Mouse (Mus musculus): ENCODE measurements at regions not wholly inside any gene's neighbourhood (a gene's known extent, or its start where the extent isn't known, plus 50 kb on each side); places are given as distances from the start of the nearest gene placed in this dataset.
A peak's percentile ranks its signal among the peaks of the same experiment; 100 is the strongest.

DNA sequence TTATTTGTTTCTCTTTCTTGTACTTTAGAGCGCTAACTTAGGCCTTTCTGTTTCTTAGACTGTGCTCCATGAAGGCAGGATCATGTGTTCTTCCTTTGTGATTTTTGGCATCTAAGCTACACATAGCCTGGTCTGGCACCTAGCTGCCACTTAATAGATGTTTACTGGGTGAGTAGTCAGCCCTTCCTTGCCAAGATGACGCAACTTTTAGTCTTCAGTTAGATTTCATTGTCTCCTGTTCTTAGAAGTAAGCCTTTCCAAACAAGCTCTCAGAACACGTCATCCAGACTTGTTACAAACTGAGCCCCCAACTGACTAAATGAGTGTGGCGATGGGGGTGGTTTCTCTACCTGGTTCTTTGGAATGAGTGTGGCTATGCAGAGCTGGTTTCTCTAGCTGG, 85.4 kb upstream of the Rapgef5 start:
- Histone ChIP-seq H3K9me3 (ENCODE audit: low read depth, low read length) (no peaks in the 10 kb centered on the region), H3K36me3 (ENCODE audit: insufficient read depth) (no peaks in the 10 kb centered on the region), H3K4me3 (ENCODE audit: low read depth, low read length) (no peak overlapping the region), H3K4me1 (ENCODE audit: insufficient read depth) (no peaks in the 10 kb centered on the region), H3K27me3 (ENCODE audit: insufficient read depth, low read length) (no peaks in the 10 kb centered on the region), H3K27ac (ENCODE audit: low read depth) (no peak overlapping the region), H3K4me2 (no peak overlapping the region), H3K9ac (no peak overlapping the region)
- no peak for TF ChIP-seq CTCF (IDR thresholded peaks at IDR 0.05; ENCODE audit: low read depth)
- no peak for ATAC-seq (ENCODE audit: insufficient read depth)
- 75% methylated on average over 4 of the region's 4 CpGs for WGBS
- no peak for DNase-seq

DNA sequence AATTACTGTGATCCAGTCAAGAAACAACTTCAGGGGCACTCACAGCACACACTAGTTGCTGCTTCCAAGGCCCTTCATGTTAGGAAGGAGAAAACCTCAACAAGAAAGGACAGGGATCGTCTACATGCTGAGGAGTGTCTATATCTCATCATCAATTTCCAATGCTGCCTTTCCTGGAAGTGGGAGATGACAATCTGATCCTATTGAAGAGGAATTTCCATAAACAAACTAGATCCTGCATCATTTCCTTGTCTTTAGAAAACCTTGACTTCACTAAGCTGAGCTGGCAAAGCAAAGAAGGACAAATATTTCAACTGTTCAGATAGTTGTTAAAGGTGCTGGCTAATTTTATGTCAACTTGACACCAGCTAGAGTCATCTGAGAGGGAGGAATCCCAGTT, 83.5 kb upstream of the Rapgef5 start:
- H3K27ac ChIP-seq (ENCODE audit: low read depth), result no peak overlapping the region
- H3K9ac ChIP-seq, result no peak overlapping the region
- no peaks in the 10 kb centered on the region for H3K9me3 ChIP-seq (ENCODE audit: low read depth, low read length)
- H3K4me2 ChIP-seq, result no peak overlapping the region
- H3K27me3 ChIP-seq (ENCODE audit: insufficient read depth, low read length), result no peaks in the 10 kb centered on the region
- no peak for DNase-seq
- no peak overlapping the region for H3K4me3 ChIP-seq (ENCODE audit: low read depth, low read length)
- H3K36me3 ChIP-seq (ENCODE audit: insufficient read depth), result no peaks in the 10 kb centered on the region
- no peaks in the 10 kb centered on the region for H3K4me1 ChIP-seq (ENCODE audit: insufficient read depth)
- no peak for ATAC-seq (ENCODE audit: insufficient read depth)
- WGBS, result 67% methylated on average over 1 of the region's 1 CpGs
- TF ChIP-seq CTCF (IDR thresholded peaks at IDR 0.05; ENCODE audit: low read depth), result no peak

DNA sequence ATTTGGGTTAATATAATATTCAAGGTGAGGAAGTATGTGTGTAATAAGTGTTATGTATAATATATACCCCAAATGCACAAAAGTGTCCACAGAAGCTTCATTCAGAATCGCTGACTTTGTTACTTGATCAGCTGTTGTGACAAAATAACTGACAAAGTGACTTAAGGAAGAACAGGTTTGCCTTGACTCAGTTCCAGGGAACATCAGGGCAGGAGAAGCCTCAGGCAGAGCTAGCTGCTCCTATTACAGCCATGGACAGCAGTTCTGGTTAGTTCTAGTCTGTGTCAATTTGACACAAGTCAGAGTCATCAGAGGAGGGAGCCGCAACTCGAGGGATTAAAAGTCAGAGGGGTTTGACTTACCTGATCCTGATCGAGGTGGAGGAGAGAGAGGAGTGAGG, 79.3 kb upstream of the Rapgef5 start:
- H3K9ac ChIP-seq, result no peak overlapping the region
- H3K4me2 ChIP-seq, result no peak overlapping the region
- no peaks in the 10 kb centered on the region for H3K27me3 ChIP-seq (ENCODE audit: insufficient read depth, low read length)
- no peaks in the 10 kb centered on the region for H3K4me1 ChIP-seq (ENCODE audit: insufficient read depth)
- WGBS, result 69% methylated on average over 4 of the region's 4 CpGs
- no peak for DNase-seq
- H3K36me3 ChIP-seq (ENCODE audit: insufficient read depth), result no peaks in the 10 kb centered on the region
- H3K9me3 ChIP-seq (ENCODE audit: low read depth, low read length), result no peaks in the 10 kb centered on the region
- TF ChIP-seq CTCF (IDR thresholded peaks at IDR 0.05; ENCODE audit: low read depth), result no peak
- ATAC-seq (ENCODE audit: insufficient read depth), result no peak
- H3K27ac ChIP-seq (ENCODE audit: low read depth), result no peak overlapping the region
- H3K4me3 ChIP-seq (ENCODE audit: low read depth, low read length), result no peak overlapping the region

DNA sequence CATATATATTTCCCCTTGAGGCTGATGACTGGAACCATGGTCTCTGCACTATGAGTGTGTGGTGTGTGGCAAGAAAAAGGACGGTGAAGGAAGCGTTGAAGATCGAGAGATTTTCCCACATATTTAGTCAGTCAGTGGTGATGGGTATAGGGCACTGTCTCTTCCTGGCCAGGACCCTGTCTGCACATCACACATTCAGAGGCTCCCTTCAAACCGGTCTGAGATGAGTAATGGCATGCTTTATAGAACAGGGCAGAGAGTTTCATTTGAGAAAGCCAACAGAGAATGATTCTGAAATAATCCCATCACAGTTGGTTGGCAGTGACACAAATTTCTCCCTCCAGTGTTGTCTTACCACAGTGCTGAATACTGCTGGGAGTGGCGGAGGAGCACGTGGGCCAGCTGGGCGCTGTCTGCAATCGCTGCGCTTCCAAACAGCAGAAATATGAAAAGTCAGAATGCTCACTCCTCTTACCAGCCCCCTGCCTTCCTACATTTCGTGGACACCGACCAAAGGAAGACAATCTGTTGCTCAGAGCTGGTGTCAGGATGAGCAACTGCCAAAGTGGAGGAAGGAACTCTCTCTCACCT, 77.2 kb upstream of the Rapgef5 start:
- no peak for TF ChIP-seq CTCF (IDR thresholded peaks at IDR 0.05; ENCODE audit: low read depth)
- DNase-seq, result peak; percentile 78
- H3K4me1 ChIP-seq (ENCODE audit: insufficient read depth), result no peaks in the 10 kb centered on the region
- 45% methylated on average over 11 of the region's 11 CpGs for WGBS
- no peaks in the 10 kb centered on the region for H3K9me3 ChIP-seq (ENCODE audit: low read depth, low read length)
- peak; percentile 95 for ATAC-seq (ENCODE audit: insufficient read depth)
- H3K27me3 ChIP-seq (ENCODE audit: insufficient read depth, low read length), result no peaks in the 10 kb centered on the region
- no peak overlapping the region for H3K4me3 ChIP-seq (ENCODE audit: low read depth, low read length)
- no peak overlapping the region for H3K4me2 ChIP-seq
- H3K36me3 ChIP-seq (ENCODE audit: insufficient read depth), result no peaks in the 10 kb centered on the region
- no peak overlapping the region for H3K9ac ChIP-seq
- H3K27ac ChIP-seq (ENCODE audit: low read depth), result no peak overlapping the region

DNA sequence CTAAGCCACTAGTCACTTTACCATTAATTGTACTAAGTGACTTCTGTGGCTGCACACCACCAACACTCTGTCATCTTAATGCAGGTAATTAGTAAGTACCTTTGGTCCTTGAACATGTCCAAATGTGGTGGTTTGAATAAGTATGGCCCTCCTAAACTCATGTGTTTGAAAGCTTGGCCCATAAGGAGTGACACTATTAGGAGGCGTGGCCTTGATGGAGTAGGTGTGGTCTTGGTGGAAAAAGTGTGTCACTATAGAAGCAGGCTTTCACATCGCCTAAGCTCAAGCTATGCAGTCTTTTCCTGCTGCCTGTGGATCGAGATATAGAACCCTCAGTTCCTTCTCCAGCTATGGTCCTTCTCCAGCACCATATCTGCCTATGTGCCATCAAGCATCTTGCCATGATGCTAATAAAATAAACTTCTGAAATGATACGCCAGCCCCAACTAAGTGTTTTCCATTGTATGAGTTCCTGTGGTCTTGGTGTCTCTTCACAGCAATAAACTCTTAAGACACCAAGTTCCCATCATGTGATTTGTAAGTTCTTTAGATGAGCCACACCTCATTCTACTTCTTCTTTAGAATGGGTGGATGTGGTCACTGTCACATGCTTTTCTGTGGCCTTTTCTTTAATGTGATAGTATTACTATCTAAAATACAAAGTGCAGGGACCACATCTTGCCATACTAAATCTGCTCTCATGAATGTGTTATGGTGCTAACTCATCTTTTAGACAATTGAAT, 71.9 kb upstream of the Rapgef5 start:
- Histone ChIP-seq H3K4me1 (ENCODE audit: insufficient read depth) (peaks cover 13% of the 10 kb centered on the region; the same call in 1 of the 2 replicates), H3K9me3 (ENCODE audit: low read depth, low read length) (no peaks in the 10 kb centered on the region), H3K27ac (ENCODE audit: low read depth) (no peak overlapping the region), H3K4me2 (no peak overlapping the region), H3K36me3 (ENCODE audit: insufficient read depth) (no peaks in the 10 kb centered on the region), H3K27me3 (ENCODE audit: insufficient read depth, low read length) (no peaks in the 10 kb centered on the region), H3K9ac (no peak overlapping the region), H3K4me3 (ENCODE audit: low read depth, low read length) (no peak overlapping the region)
- 77% methylated on average over 4 of the region's 4 CpGs for WGBS
- DNase-seq, result no peak
- ATAC-seq (ENCODE audit: insufficient read depth), result no peak
- no peak for TF ChIP-seq CTCF (IDR thresholded peaks at IDR 0.05; ENCODE audit: low read depth)

DNA sequence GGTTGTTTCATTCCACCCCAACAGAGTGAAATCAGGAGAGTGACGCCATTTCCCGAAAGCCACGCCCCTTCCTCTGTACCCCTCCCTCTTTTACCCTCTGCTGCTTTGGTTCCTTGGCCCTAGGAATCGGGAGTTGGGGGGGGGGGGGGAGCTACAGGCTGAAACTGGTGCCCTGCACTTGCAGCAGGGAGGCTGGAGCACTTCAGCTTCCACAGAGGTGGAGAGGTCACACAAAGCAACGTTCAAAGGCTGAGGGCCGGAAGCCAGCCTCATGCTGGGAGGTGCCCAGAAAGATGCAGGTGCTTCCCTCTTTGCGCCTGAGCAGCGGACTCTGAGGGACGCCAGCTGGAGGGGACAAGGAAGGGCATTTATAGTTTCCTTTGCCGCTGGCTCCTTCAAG, 69.1 kb upstream of the Rapgef5 start:
- DNase-seq, result peak; percentile 73
- Histone ChIP-seq H3K4me3 (ENCODE audit: low read depth, low read length) (no peak overlapping the region), H3K9me3 (ENCODE audit: low read depth, low read length) (no peaks in the 10 kb centered on the region), H3K27ac (ENCODE audit: low read depth) (peak overlapping the region; percentile 90), H3K4me2 (peak overlapping the region; percentile 45), H3K4me1 (ENCODE audit: insufficient read depth) (peaks cover 13% of the 10 kb centered on the region; the same call in 1 of the 2 replicates), H3K27me3 (ENCODE audit: insufficient read depth, low read length) (no peaks in the 10 kb centered on the region), H3K36me3 (ENCODE audit: insufficient read depth) (no peaks in the 10 kb centered on the region), H3K9ac (0 out of 2 replicates have a peak overlapping the region, but pooled peaks have one; percentile 15)
- 0 out of 2 replicates have a peak, but pooled peaks have one; percentile 6 for TF ChIP-seq CTCF (IDR thresholded peaks at IDR 0.05; ENCODE audit: low read depth)
- ATAC-seq (ENCODE audit: insufficient read depth), result peak; percentile 72
- 4% methylated on average over 10 of the region's 10 CpGs for WGBS

DNA sequence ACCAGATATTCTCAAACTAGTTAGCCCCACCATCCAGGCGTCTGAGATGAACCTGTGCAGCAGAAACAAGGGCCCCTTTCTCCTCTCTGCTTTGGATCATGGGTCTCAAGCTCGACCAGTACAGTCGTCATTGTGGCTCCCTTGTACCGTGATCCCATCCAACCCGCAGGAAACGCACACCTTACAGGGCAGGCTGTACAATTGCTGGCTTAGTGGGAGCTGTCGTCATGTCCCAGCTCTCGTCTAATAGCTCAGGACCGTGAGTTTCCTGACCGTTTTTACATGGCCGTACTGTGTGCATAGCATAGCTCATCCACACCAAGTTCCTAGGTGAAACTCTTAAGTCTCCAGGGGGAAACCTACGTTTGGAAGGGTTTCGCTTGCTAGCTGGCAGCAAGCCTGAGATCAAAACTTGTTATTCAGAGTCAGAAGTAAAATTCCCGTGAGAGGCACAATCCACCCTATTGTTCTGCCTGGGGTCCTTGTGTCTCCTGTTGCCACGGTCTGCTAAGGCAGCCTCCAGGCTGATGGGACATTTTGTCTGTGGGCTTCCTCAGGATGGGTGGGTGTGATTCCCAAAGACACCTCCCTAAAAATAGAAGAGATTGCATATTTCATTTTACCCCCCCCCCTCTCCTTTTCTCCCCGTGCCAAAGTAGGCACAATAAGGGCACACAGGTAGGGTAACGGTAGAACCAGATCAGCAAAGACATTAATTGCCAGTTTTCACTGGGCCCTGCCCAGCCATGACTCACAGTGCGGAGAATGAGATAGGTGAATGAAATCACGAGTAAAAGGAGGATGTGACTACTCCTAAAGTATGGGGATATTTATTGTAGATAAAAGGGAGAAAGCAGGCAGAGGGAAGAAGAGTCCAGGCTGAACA, 68.2 kb upstream of the Rapgef5 start:
- Histone ChIP-seq H3K4me2 (peak overlapping the region; percentile 45), H3K4me1 (ENCODE audit: insufficient read depth) (peaks cover 13% of the 10 kb centered on the region; the same call in 1 of the 2 replicates), H3K4me3 (ENCODE audit: low read depth, low read length) (no peak overlapping the region), H3K9me3 (ENCODE audit: low read depth, low read length) (no peaks in the 10 kb centered on the region), H3K9ac (no peak overlapping the region), H3K27me3 (ENCODE audit: insufficient read depth, low read length) (no peaks in the 10 kb centered on the region), H3K36me3 (ENCODE audit: insufficient read depth) (no peaks in the 10 kb centered on the region), H3K27ac (ENCODE audit: low read depth) (peak overlapping the region; percentile 90)
- TF ChIP-seq CTCF (IDR thresholded peaks at IDR 0.05; ENCODE audit: low read depth), result no peak
- ATAC-seq (ENCODE audit: insufficient read depth) (peak; percentile 35), DNase-seq (peak; percentile 54)
- WGBS, result 51% methylated on average over 19 of the region's 19 CpGs
